Mouse (Mus musculus): ENCODE data around the gene Fam131a. TPM values are rescaled to one million over a fixed set of nuclear protein-coding genes. Genes with fewer than 3 reads are reported as not detected.

Fam131a gene
- polyA plus RNA-seq, 1 experiment, result 123 TPM

DNA sequence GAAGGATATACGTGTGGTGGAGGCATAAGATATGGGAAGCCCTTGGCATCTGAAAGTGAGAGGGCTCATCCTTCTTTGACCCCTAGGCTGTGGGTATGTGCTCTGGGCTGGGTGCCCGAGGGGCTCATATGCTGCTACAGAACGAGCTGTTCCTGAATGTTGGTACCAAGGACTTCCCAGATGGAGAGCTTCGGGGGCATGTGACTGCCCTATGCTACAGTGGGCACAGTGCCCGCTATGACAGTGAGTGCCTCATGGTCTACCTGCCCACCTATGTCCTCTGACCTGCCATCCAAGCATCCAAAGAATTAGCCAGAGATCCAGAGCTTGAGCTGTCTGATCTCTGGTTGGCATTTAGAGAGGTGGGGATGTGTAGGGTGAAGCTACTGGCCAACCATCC, 43.8 kb downstream of the Fam131a start:
- Histone ChIP-seq H3K27ac (ENCODE audit: insufficient read depth, low read length) (no peak overlapping the region), H3K27me3 (ENCODE audit: control insufficient read depth, insufficient read depth, low read length) (no peaks in the 10 kb centered on the region), H3K4me1 (ENCODE audit: control insufficient read depth, insufficient read depth, low read length) (peaks cover 23% of the 10 kb centered on the region), H3K4me3 (replicated peaks; ENCODE audit: insufficient read depth, low read depth, low read length) (no peak overlapping the region)
- 60% methylated on average over 5 of the region's 5 CpGs for WGBS
- TF ChIP-seq CTCF (IDR thresholded peaks at IDR 0.05; ENCODE audit: borderline replicate concordance, insufficient read depth, low read depth, low read length) (no peak), POLR2A (IDR thresholded peaks at IDR 0.05; ENCODE audit: borderline replicate concordance, insufficient read depth, low read length) (no peak)
- DNase-seq, result no peak

- Histone ChIP-seq H3K27me3 (ENCODE audit: control insufficient read depth, insufficient read depth, low read length) (no peaks in the 10 kb centered on the region), H3K4me3 (replicated peaks; ENCODE audit: insufficient read depth, low read depth, low read length) (no peak overlapping the region), H3K27ac (ENCODE audit: insufficient read depth, low read length) (no peak overlapping the region), H3K4me1 (ENCODE audit: control insufficient read depth, insufficient read depth, low read length) (peaks cover 16% of the 10 kb centered on the region)
- TF ChIP-seq POLR2A (IDR thresholded peaks at IDR 0.05; ENCODE audit: borderline replicate concordance, insufficient read depth, low read length) (no peak), CTCF (IDR thresholded peaks at IDR 0.05; ENCODE audit: borderline replicate concordance, insufficient read depth, low read depth, low read length) (no peak)
- no peak for DNase-seq
- WGBS, result 96% methylated on average over 9 of the region's 9 CpGs
Observed at GRCm38 (mm10) chr16:20739845-20740244, 46.8 kb downstream of the Fam131a start.

DNA sequence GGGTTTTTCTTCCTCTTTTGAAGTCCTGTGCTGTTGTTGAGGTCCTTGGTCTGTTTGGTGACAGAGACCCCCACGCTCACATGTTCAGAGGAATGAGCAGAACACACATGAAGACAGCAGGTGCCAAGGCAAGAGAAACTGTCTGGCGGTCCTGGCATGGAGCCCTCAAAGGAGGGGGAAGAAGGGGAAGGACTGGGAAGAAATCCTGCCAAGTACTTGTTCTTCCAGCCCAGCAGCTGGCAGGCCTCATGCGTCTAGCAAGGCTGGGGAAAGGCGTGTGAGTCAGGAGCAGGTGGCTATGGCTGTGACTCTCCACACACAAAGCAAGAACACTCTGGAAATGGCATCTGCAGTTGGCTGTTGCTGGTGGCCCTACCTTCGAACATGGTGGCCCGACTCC, 53.6 kb downstream of the Fam131a start:
- Histone ChIP-seq H3K4me1 (ENCODE audit: control insufficient read depth, insufficient read depth, low read length) (no peaks in the 10 kb centered on the region; the same call in 1 of the 2 replicates), H3K27ac (ENCODE audit: insufficient read depth, low read length) (no peak overlapping the region), H3K4me3 (replicated peaks; ENCODE audit: insufficient read depth, low read depth, low read length) (no peak overlapping the region), H3K27me3 (ENCODE audit: control insufficient read depth, insufficient read depth, low read length) (no peaks in the 10 kb centered on the region)
- no peak for DNase-seq
- TF ChIP-seq CTCF (IDR thresholded peaks at IDR 0.05; ENCODE audit: borderline replicate concordance, insufficient read depth, low read depth, low read length), result no peak
- TF ChIP-seq POLR2A (IDR thresholded peaks at IDR 0.05; ENCODE audit: borderline replicate concordance, insufficient read depth, low read length), result no peak
- 13% methylated on average over 6 of the region's 6 CpGs for WGBS

- no peak for DNase-seq
- no peaks in the 10 kb centered on the region; the same call in 1 of the 2 replicates for H3K4me1 ChIP-seq (ENCODE audit: control insufficient read depth, insufficient read depth, low read length)
- H3K27me3 ChIP-seq (ENCODE audit: control insufficient read depth, insufficient read depth, low read length), result no peaks in the 10 kb centered on the region
- WGBS, result 29% methylated on average over 8 of the region's 8 CpGs
- no peak overlapping the region for H3K4me3 ChIP-seq (replicated peaks; ENCODE audit: insufficient read depth, low read depth, low read length)
- no peak for TF ChIP-seq CTCF (IDR thresholded peaks at IDR 0.05; ENCODE audit: borderline replicate concordance, insufficient read depth, low read depth, low read length)
- TF ChIP-seq POLR2A (IDR thresholded peaks at IDR 0.05; ENCODE audit: borderline replicate concordance, insufficient read depth, low read length), result no peak
- H3K27ac ChIP-seq (ENCODE audit: insufficient read depth, low read length), result no peak overlapping the region
Observed at GRCm38 (mm10) chr16:20750518-20750917, 57.5 kb downstream of the Fam131a start.

Other genes with a start within 250 kb of the Fam131a start
- 52.4 and 53.3 TPM in 2 replicates for gene Eif2b5, start 194.4 kb upstream of the Fam131a start, polyA plus RNA-seq (2012; rRNA removed)
- 60.2 and 66.5 TPM in 2 replicates for gene Dvl3, start 176.3 kb upstream of the Fam131a start, polyA plus RNA-seq (2012; rRNA removed)
- gene Ap2m1, start 157.8 kb upstream of the Fam131a start, polyA plus RNA-seq (2012; rRNA removed), result 1,156 and 1,178 TPM in 2 replicates
- gene Abcf3, start 144.7 kb upstream of the Fam131a start, polyA plus RNA-seq (2012; rRNA removed), result 107 and 112 TPM in 2 replicates
- gene Vwa5b2, start 103.8 kb upstream of the Fam131a start, polyA plus RNA-seq (2012; rRNA removed), result 46.7 and 58.1 TPM in 2 replicates
- gene Eef1akmt4, start 81.6 kb upstream of the Fam131a start, polyA plus RNA-seq (2012; rRNA removed), result 2.1 and 2.2 TPM in 2 replicates
- not detected in 2 replicates for gene Gm49333, start 81.6 kb upstream of the Fam131a start, polyA plus RNA-seq (2012; rRNA removed)
- gene Alg3, start 81.5 kb upstream of the Fam131a start, polyA plus RNA-seq (2012; rRNA removed), result 23.5 and 25.6 TPM in 2 replicates
- gene Camk2n2, start 72.0 kb upstream of the Fam131a start, polyA plus RNA-seq (2012; rRNA removed), result 230 and 239 TPM in 2 replicates
- gene Ece2, start 63.4 kb upstream of the Fam131a start, polyA plus RNA-seq (2012; rRNA removed), result 79.0 and 81.5 TPM in 2 replicates
- gene Psmd2, start 41.6 kb upstream of the Fam131a start, polyA plus RNA-seq (2012; rRNA removed), result 203 and 204 TPM in 2 replicates
- gene Eif4g1, start 24.9 kb upstream of the Fam131a start, polyA plus RNA-seq (2012; rRNA removed), result 184 and 193 TPM in 2 replicates
- gene Polr2h, start 24.4 kb downstream of the Fam131a start, polyA plus RNA-seq (2012; rRNA removed), result 38.6 and 41.2 TPM in 2 replicates
- 94.4 and 97.2 TPM in 2 replicates for gene Clcn2, start 24.5 kb downstream of the Fam131a start, polyA plus RNA-seq (2012; rRNA removed)
- gene Chrd, start 39.9 kb downstream of the Fam131a start, polyA plus RNA-seq (2012; rRNA removed), result 60.1 and 71.4 TPM in 2 replicates
- gene Thpo, start 41.3 kb downstream of the Fam131a start, polyA plus RNA-seq (2012; rRNA removed), result 15.8 and 19.6 TPM in 2 replicates

All from cerebellum, adult 2 months (tissue).